Mouse (Mus musculus): ENCODE measurements around the gene Clec11a. TPM values are rescaled to one million over a fixed set of nuclear protein-coding genes. Genes with fewer than 3 reads are reported as not detected.

Clec11a gene
- total RNA-seq, 1 experiment from 2014 or later, result 4.2 TPM

DNA sequence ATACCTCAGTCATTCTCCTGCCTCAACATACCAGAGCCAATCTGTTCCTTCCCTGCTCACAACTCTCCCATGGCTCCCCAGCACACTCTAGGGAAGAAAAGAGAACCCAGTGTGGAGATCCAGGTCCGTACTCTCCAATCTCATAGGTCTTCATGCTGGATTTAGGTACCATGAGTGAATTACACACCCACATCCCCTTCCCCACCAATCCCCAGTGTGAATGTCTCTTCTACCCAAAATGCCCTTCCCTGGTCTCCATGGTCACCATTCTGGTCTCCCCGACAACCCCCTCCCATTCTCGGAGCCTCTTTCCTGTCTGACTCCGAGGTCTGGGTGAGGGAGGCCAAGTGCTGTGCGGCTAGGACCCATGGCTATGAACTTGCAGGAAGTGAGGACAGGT lies 45.6 kb downstream of the Clec11a start, which contains the start of gene Gm15517:
Gm15517 (plus strand) TSS at position 301 of the 400 bp plus-strand sequence.
- no peak for ATAC-seq (replicated peaks in 1 of 2; ENCODE audit: insufficient read depth in 1 of 2, low FRiP score in 2 of 2, low TSS enrichment in 1 of 2, low read depth in 1 of 2, poor library complexity in 2 of 2, severe bottlenecking in 2 of 2)

DNA sequence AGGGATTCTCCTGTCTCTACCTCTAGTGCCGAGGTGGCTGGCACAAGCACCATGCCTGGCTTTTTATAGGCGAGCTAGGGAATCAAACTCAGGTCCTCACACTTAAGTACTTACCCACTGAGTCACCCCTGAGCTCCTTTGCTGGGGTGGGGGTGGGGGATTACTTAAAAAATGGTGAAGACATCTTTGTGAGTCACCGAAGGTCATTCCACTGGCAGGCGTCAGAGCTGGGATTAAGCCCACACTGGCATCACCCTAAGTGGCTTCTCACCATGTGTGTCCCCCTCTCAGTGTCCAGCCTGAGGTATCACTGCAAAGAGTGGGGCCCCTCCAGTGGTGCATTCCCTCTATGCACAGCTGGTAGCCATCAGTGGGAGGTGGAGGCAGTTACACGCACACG lies 46.3 kb downstream of the Clec11a start:
- ATAC-seq (replicated peaks in 1 of 2; ENCODE audit: insufficient read depth in 1 of 2, low FRiP score in 2 of 2, low TSS enrichment in 1 of 2, low read depth in 1 of 2, poor library complexity in 2 of 2, severe bottlenecking in 2 of 2), result no peak

DNA sequence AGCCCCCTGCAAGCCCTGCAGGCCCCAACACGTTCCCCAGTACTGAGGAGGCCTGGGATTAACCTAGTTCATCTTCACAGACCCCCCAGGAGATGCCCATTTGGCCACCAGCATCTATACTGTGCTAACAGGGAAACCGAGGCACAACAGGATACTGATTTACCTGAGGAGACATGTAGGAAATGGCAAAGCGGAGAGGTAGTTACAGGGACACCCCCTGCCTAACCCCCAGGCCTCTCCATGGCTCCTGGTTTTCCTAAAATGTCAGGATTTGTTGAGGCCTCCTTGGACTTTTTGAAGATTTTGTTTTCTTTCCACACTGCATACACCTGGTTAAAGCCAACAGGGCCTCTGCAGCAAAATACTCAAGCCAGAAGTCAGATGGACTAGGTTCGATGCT lies 49.4 kb downstream of the Clec11a start, which contains the start of gene Acp4:
Acp4 (minus strand) TSS at position 101 of the 400 bp plus-strand sequence.
- ATAC-seq (replicated peaks in 1 of 2; ENCODE audit: insufficient read depth in 1 of 2, low FRiP score in 2 of 2, low TSS enrichment in 1 of 2, low read depth in 1 of 2, poor library complexity in 2 of 2, severe bottlenecking in 2 of 2), result no peak

DNA sequence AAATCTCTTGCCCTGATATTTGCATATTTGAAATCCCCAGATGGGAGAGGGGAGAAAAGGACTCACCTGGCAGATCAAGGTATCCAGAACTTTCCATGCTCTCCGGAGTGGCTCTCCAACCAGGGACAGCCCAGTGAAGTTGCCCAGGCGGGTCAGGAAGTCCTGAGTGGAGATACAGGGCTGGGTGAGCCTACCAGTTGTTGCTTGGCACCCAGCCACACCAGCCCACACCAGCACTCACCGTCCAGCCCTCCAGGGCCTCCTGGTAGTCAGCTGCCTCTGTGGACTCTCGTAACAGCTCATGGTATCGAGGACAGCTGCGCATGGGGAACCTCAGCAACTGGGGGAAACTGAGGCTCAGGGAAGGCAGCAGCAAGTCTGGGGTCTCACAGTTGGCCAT lies 51.8 kb downstream of the Clec11a start:
- no peak for ATAC-seq (replicated peaks in 1 of 2; ENCODE audit: insufficient read depth in 1 of 2, low FRiP score in 2 of 2, low TSS enrichment in 1 of 2, low read depth in 1 of 2, poor library complexity in 2 of 2, severe bottlenecking in 2 of 2)

DNA sequence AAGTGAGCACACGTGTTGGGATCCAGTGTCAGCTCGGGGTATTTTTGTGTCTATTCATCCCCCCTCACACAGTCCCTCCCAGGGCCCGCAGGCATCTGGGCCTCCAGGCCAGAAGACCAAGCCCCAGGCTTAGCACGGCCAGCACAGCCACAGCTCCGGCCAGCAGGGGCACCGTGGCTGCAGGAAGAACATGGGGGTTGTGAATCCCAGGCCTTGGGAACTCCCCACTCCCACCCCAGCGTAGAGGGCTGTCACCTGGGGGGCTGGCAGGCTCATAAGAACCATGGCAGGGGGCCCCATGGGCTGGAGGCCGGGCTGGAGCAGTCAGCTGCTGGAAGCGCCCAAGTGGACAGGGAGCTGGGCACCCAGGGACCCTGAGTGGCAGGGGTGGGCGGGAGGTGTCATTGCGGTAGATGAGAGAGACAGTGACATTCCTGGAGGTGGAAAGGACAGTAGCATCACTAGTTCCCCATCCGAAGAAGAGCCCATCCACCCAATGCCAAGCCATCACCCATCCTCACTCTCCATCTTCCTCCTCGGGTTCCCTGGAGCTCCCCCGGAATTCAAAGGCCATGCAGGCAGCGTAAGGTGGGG lies 53.6 kb downstream of the Clec11a start:
- no peak for ATAC-seq (replicated peaks in 1 of 2; ENCODE audit: insufficient read depth in 1 of 2, low FRiP score in 2 of 2, low TSS enrichment in 1 of 2, low read depth in 1 of 2, poor library complexity in 2 of 2, severe bottlenecking in 2 of 2)

Other genes starting within 250 kb of the Clec11a start
- not detected in 2 replicates for gene Klk1b21, start 204.6 kb downstream of the Clec11a start, total RNA-seq (2017)
- not detected in 2 replicates for gene Klk1b22, start 194.2 kb downstream of the Clec11a start, total RNA-seq (2017)
- not detected in 2 replicates for gene Klk1b16, start 170.1 kb downstream of the Clec11a start, total RNA-seq (2017)
- not detected in 2 replicates for gene Klk1b24, start 118.7 kb downstream of the Clec11a start, total RNA-seq (2017)
- gene Klk1b3, start 108.7 kb downstream of the Clec11a start, total RNA-seq (2017), result not detected in 2 replicates
- gene Klk1b4, start 99.5 kb downstream of the Clec11a start, total RNA-seq (2017), result not detected in 2 replicates
- gene Klk1b5, start 91.0 kb downstream of the Clec11a start, total RNA-seq (2017), result not detected in 2 replicates
- not detected in 2 replicates for gene Klk1, start 81.5 kb downstream of the Clec11a start, total RNA-seq (2017)
- not detected in 2 replicates for gene Gm36864, start 70.7 kb downstream of the Clec11a start, total RNA-seq (2017)
- gene 1700028J19Rik, start 60.2 kb downstream of the Clec11a start, total RNA-seq (2017), result 0.31 TPM in 1 of 2 replicates, not detected in the other
- gene 2410002F23Rik, start 60.2 kb downstream of the Clec11a start, total RNA-seq (2017), result 86.6 and 87.3 TPM in 2 replicates
- 0.74 TPM in 1 of 2 replicates, not detected in the other for gene Acp4, start 49.5 kb downstream of the Clec11a start, total RNA-seq (2017)
- not detected in 2 replicates for gene Gm15517, start 45.5 kb downstream of the Clec11a start, total RNA-seq (2017)
- gene Shank1, start 3.4 kb upstream of the Clec11a start, total RNA-seq (2017), result not detected in 2 replicates
- gene Syt3, start 77.2 kb upstream of the Clec11a start, total RNA-seq (2017), result 0.79 and 1.8 TPM in 2 replicates
- 1.9 TPM in 1 of 2 replicates, not detected in the other for gene 1700008O03Rik, start 78.9 kb upstream of the Clec11a start, total RNA-seq (2017)
- gene Lrrc4b, start 122.1 kb upstream of the Clec11a start, total RNA-seq (2017), result not detected in 2 replicates
- gene Aspdh, start 158.5 kb upstream of the Clec11a start, total RNA-seq (2017), result not detected in 2 replicates
- 19.0 and 20.4 TPM in 2 replicates for gene Josd2, start 161.1 kb upstream of the Clec11a start, total RNA-seq (2017)
- gene Emc10, start 189.6 kb upstream of the Clec11a start, total RNA-seq (2017), result 30.3 and 44.3 TPM in 2 replicates
- gene Fam71e1, start 189.7 kb upstream of the Clec11a start, total RNA-seq (2017), result 17.6 TPM in 1 of 2 replicates, not detected in the other
- not detected in 2 replicates for gene Mybpc2, start 217.8 kb upstream of the Clec11a start, total RNA-seq (2017)
- 0.25 TPM in 1 of 2 replicates, not detected in the other for gene Spib, start 225.2 kb upstream of the Clec11a start, total RNA-seq (2017)
- 57.7 and 60.3 TPM in 2 replicates for gene Pold1, start 241.9 kb upstream of the Clec11a start, total RNA-seq (2017)
- 80.0 and 105 TPM in 2 replicates for gene Nr1h2, start 247.0 kb upstream of the Clec11a start, total RNA-seq (2017)